Mouse (Mus musculus) neural tube, embryonic 15.5 days (tissue): ENCODE data around the gene Cpm. TPM values are rescaled to one million over a fixed set of nuclear protein-coding genes. Genes with fewer than 3 reads are reported as not detected.
"Not testable (repeated sequence)": the region's sequence is repeated elsewhere in the genome, so short reads cannot be mapped to it uniquely, and the experiment has no call there.

Experiments
- ATAC-seq: fragments of 200-750 bp; cut with Nextera tagmentation; 2 replicates; pipeline ENCODE4 v1.8.0; 2017; ENCODE audit warnings: mild to moderate bottlenecking, moderate TSS enrichment, moderate library complexity; ENCODE audit not compliant: low FRiP score
- H3K27ac ChIP-seq: fragments of 300-500 bp; sonication (generic); replicated peaks from 2 replicates; pipeline ENCODE4 v1.5.1; 2015; ENCODE audit warnings: mild to moderate bottlenecking, inconsistent platforms
- H3K27me3 ChIP-seq: fragments of 300-500 bp; sonication (generic); replicated peaks from 2 replicates; pipeline ENCODE4 v1.6.1; 2015; ENCODE audit warnings: inconsistent platforms
- H3K36me3 ChIP-seq: fragments of 300-500 bp; sonication (generic); 2 replicates; pipeline ENCODE4 v1.6.1; 2015; ENCODE audit warnings: inconsistent platforms
- H3K4me1 ChIP-seq: fragments of 300-500 bp; sonication (generic); 2 replicates; pipeline ENCODE4 v1.6.1; 2015; ENCODE audit warnings: inconsistent platforms
- H3K4me2 ChIP-seq: fragments of 300-500 bp; sonication (generic); 2 replicates; pipeline ENCODE4 v1.6.1; 2015; ENCODE audit warnings: inconsistent platforms, mild to moderate bottlenecking, moderate library complexity
- H3K4me3 ChIP-seq: fragments of 300-500 bp; sonication (generic); replicated peaks from 2 replicates; pipeline ENCODE4 v1.5.1; 2015; ENCODE audit warnings: mild to moderate bottlenecking, inconsistent platforms
- H3K9ac ChIP-seq: fragments of 300-500 bp; sonication (generic); replicated peaks from 2 replicates; pipeline ENCODE4 v1.6.1; 2015; ENCODE audit warnings: mild to moderate bottlenecking, inconsistent platforms
- H3K9me3 ChIP-seq: fragments of 300-500 bp; sonication (generic); replicated peaks from 2 replicates; pipeline ENCODE4 v1.6.1; 2016; ENCODE audit warnings: inconsistent platforms
- WGBS: fragments of 180-500 bp; shearing (Covaris S2); methylation state at CpG from one replicate; pipeline ENCODE4 v1.1.7; 2015; ENCODE audit warnings: mixed read lengths; 5-methylcytosine and 5-hydroxymethylcytosine counted together
- polyA plus RNA-seq: library from polyadenylated mRNA; unstranded; fragments of >200 nt; fragmentation: Nextera tagmentation; extraction: Ambion mirVana; gene quantifications from 2 replicates; pipeline ENCODE4 v1.2.1, GENCODE M21; 2015

Gene Cpm
- polyA plus RNA-seq, 1 experiment from 2014 or later, result 4.1 TPM

GRCm38 (mm10) chr10:117696827-117697560, 67.7 kb downstream of the Cpm start:
- no peak for ATAC-seq
- WGBS, result 92% methylated on average over 6 of the region's 6 CpGs
- Histone ChIP-seq H3K27ac (no peak overlapping the region), H3K27me3 (no peaks in the 10 kb centered on the region), H3K4me3 (no peak overlapping the region), H3K9me3 (no peaks in the 10 kb centered on the region), H3K4me2 (no peak overlapping the region), H3K36me3 (peaks cover 90% of the 10 kb centered on the region), H3K9ac (no peak overlapping the region), H3K4me1 (no peaks in the 10 kb centered on the region)

- no peak for ATAC-seq
- WGBS, result 95% methylated on average over 3 of the region's 3 CpGs
- no peaks in the 10 kb centered on the region for H3K9me3 ChIP-seq
- H3K4me2 ChIP-seq, result no peak overlapping the region
- H3K4me3 ChIP-seq, result no peak overlapping the region
- H3K4me1 ChIP-seq, result no peaks in the 10 kb centered on the region
- no peak overlapping the region for H3K27ac ChIP-seq
- no peak overlapping the region for H3K9ac ChIP-seq
- H3K27me3 ChIP-seq, result no peaks in the 10 kb centered on the region
- peaks cover 85% of the 10 kb centered on the region for H3K36me3 ChIP-seq
Observed at GRCm38 (mm10) chr10:117697561-117698115, 68.3 kb downstream of the Cpm start.

DNA sequence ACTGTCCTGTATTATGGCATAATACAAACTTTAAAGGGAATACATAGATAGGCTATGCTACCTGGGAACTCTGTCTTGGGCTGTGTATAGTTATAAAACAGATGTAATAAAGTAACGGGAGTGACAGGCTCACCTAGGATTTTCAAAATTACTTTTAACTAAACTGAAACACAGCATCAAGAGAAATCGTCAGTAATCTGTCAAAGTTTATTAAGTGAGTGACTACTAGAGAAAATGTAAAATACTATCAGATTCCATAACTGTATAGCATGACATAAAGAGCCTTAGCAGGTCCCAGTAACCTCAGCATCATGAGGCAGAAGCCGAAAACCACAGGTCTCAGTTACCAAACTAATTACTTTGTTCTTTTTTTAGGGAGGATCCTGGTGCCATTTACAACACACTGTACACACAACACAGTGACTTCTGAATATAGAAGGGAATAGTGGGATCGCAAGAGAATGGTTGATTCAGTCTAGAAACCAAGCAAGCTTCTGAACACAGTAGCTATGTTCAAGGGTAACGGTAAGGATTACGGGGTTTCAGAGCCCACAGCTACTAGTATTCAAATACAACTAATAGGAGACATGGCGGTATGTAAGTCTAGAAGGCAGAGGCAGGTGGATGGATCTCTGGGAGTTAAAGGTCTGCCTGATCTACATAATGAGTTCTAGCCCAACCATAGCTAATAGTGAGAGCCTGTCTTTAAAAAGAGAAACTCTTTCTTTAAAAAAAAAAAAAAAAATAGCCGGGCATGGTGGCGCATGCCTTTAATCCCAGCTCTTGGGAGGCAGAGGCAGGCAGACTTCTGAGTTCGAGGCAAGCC, 69.2 kb downstream of the Cpm start:
- Histone ChIP-seq H3K4me3 (no peak overlapping the region), H3K36me3 (peaks cover 87% of the 10 kb centered on the region), H3K4me1 (no peaks in the 10 kb centered on the region), H3K9me3 (no peaks in the 10 kb centered on the region), H3K27ac (no peak overlapping the region), H3K27me3 (no peaks in the 10 kb centered on the region), H3K4me2 (no peak overlapping the region), H3K9ac (no peak overlapping the region)
- ATAC-seq, result no peak
- WGBS, result 96% methylated on average over 10 of the region's 10 CpGs

DNA sequence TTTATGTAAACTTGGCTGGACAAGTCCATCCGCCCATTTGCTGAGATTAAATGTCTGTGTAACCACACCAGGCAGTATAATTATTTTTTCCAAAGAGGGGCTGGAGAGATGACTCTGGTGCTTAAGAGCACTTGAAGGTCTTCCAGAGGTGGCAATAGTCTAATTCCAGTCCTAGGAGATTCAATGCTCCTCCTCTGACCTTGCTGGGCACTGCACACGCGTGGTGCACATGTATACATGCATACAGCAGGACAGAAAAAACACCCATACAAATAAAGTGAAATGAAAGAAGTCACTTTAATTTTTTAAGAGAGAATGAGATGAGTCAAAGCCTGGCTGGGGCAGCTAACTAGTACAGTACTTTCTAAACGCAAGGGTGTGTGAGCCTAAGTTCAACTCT, 70.6 kb downstream of the Cpm start:
- Histone ChIP-seq H3K9me3 (no peaks in the 10 kb centered on the region), H3K27ac (no peak overlapping the region), H3K36me3 (peaks cover 88% of the 10 kb centered on the region), H3K4me2 (no peak overlapping the region), H3K4me3 (no peak overlapping the region), H3K9ac (no peak overlapping the region), H3K4me1 (no peaks in the 10 kb centered on the region), H3K27me3 (no peaks in the 10 kb centered on the region)
- ATAC-seq, result no peak
- whole genome bisulfite sequencing, result 95% methylated on average over 4 of the region's 4 CpGs

DNA sequence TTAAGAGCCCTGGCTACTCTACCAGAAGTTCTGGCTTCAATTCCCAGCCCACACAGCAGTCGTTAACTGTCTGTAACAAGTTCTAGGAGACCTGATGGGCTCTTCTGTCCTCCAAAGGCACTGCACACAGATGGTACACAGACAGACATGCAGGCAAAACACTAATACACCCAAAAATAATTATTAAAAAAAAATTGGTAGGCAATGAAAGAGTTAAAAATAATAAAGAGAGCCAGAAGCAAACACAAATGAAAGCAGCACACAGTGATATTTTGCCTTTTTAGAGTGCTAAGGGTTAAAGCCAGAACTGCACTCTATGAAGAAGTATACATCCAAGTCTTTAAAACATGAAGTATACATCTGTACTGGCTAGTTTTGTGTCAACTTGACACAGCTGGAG, 71.2 kb downstream of the Cpm start:
- Histone ChIP-seq H3K4me1 (no peaks in the 10 kb centered on the region), H3K27ac (no peak overlapping the region), H3K27me3 (no peaks in the 10 kb centered on the region), H3K4me3 (no peak overlapping the region), H3K36me3 (peaks cover 88% of the 10 kb centered on the region), H3K4me2 (no peak overlapping the region), H3K9ac (no peak overlapping the region), H3K9me3 (no peaks in the 10 kb centered on the region)
- WGBS, result 88% methylated on average over 1 of the region's 1 CpGs
- no peak for ATAC-seq

- Histone ChIP-seq H3K27me3 (no peaks in the 10 kb centered on the region), H3K27ac (no peak overlapping the region), H3K9ac (no peak overlapping the region), H3K4me2 (no peak overlapping the region), H3K9me3 (no peaks in the 10 kb centered on the region), H3K36me3 (peaks cover 82% of the 10 kb centered on the region), H3K4me3 (no peak overlapping the region), H3K4me1 (peaks cover 1% of the 10 kb centered on the region; the same call in 1 of the 2 replicates)
- no peak for ATAC-seq
- 95% methylated on average over 6 of the region's 6 CpGs for WGBS
Observed at GRCm38 (mm10) chr10:117701034-117701829, 71.9 kb downstream of the Cpm start.

GRCm38 (mm10) chr10:117702024-117702833, 72.9 kb downstream of the Cpm start:
- no peak overlapping the region for H3K27ac ChIP-seq
- H3K9ac ChIP-seq, result no peak overlapping the region
- H3K4me3 ChIP-seq, result no peak overlapping the region
- no peak for ATAC-seq
- no peaks in the 10 kb centered on the region for H3K9me3 ChIP-seq
- peaks cover 11% of the 10 kb centered on the region for H3K4me1 ChIP-seq
- H3K36me3 ChIP-seq, result peaks cover 76% of the 10 kb centered on the region
- 94% methylated on average over 6 of the region's 6 CpGs for WGBS
- H3K4me2 ChIP-seq, result no peak overlapping the region
- no peaks in the 10 kb centered on the region for H3K27me3 ChIP-seq

DNA sequence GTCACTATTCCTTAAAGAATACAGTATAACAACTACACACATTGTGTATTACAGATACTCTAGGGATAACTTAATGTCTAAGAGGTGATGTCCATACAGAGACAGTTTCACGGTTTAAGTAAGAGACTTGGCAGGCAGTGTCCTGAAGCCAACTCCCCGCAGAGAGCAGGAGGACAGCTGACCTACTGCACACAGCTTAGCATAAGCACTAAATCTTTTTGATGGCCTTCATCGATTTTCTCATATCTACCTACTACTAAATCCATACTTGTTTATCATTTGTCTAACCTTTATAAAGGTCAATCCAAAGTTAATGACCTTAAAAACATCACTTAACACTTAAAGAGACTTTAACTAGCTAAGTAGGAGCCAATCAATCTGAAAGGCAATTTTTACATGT, 74.2 kb downstream of the Cpm start:
- H3K27ac ChIP-seq, result no peak overlapping the region
- no peaks in the 10 kb centered on the region for H3K9me3 ChIP-seq
- H3K9ac ChIP-seq, result no peak overlapping the region
- H3K4me3 ChIP-seq, result no peak overlapping the region
- no peak overlapping the region for H3K4me2 ChIP-seq
- WGBS, result 86% methylated on average over 3 of the region's 3 CpGs
- no peak for ATAC-seq
- H3K36me3 ChIP-seq, result peaks cover 66% of the 10 kb centered on the region
- H3K27me3 ChIP-seq, result no peaks in the 10 kb centered on the region
- peaks cover 13% of the 10 kb centered on the region for H3K4me1 ChIP-seq

DNA sequence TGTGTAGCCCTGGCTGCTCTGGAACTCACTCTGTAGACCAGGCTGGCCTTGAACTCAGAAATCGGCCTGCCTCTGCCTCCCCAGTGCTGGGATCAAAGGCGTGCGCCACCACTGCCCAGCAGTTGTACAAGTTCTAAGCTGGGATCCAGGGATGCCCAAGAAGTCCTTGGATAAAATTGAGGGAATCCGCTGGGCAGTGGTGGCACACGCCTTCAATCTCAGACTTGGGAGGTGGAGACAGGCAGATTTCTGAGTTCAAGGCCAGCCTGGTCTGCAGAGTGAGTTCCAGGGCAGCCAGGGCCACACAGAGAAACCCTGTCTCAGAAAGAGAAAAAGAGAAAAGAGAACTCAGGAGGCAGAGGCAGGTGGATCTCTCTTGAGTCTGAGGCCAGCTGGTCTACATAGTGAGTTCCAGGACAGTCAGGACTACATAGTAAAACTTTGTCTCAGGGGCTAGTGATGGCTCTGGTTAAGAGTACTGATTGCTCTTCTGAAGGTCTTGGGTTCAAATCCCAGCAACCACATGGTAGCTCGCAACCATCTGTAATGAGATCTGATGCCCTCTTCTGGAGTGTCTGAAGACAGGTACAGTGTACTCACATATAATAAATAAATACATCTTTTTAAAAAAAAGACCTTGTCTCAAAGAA, 75.1 kb downstream of the Cpm start:
- H3K9ac ChIP-seq, H3K4me2 ChIP-seq, H3K9me3 ChIP-seq, H3K27me3 ChIP-seq, H3K4me3 ChIP-seq, H3K27ac ChIP-seq, ATAC-seq: not testable (repeated sequence)
- over 99% methylated on average over 6 of the region's 6 CpGs for WGBS
- Histone ChIP-seq H3K4me1 (peaks cover 22% of the 10 kb centered on the region), H3K36me3 (peaks cover 58% of the 10 kb centered on the region)

- Histone ChIP-seq H3K4me1 (peaks cover 23% of the 10 kb centered on the region), H3K4me2 (no peak overlapping the region), H3K36me3 (peaks cover 53% of the 10 kb centered on the region), H3K27ac (no peak overlapping the region), H3K9ac (no peak overlapping the region), H3K4me3 (no peak overlapping the region), H3K9me3 (no peaks in the 10 kb centered on the region), H3K27me3 (no peaks in the 10 kb centered on the region)
- 91% methylated on average over 6 of the region's 6 CpGs for WGBS
- no peak for ATAC-seq
Observed at GRCm38 (mm10) chr10:117704964-117705335, 75.7 kb downstream of the Cpm start.
